Mouse (Mus musculus): Measurements from ENCODE around the gene Tnfrsf13c.

DNA sequence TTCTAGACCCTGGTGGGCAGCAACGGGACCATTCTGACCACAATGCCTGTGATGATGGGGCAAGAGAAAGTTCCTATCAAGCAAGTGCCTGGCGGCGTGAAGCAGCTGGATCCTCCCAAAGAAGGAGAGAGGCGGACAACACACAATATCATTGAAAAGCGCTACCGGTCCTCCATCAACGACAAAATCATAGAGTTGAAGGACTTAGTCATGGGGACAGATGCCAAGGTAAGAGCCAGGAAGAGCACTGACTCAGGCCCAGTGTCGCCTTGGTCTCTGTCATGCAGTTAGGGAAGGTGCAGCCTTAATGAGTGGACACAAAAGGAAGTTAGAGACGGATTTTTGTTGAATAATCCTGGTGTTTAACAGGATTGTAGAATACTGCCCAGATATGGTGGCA lies 49.1 kb downstream of the Tnfrsf13c start:
- no peak for TF ChIP-seq CTCF (IDR thresholded peaks at IDR 0.05; ENCODE audit: low read depth)
- TF ChIP-seq EP300 (IDR thresholded peaks at IDR 0.05; ENCODE audit: low read depth) = no peak
